Mouse (Mus musculus) forebrain, embryonic 15.5 days (tissue): ENCODE measurements around the gene Ppm1g. TPM values are rescaled to one million over a fixed set of nuclear protein-coding genes. Genes with fewer than 3 reads are reported as not detected.

Source experiments
- ATAC-seq: fragments of 200-750 bp; cut with Nextera tagmentation; replicated peaks from 2 replicates; pipeline ENCODE4 v1.8.0; 2017; ENCODE audit warnings: mild to moderate bottlenecking, moderate TSS enrichment, moderate library complexity
- H3K27ac ChIP-seq: fragments of 300-500 bp; sonication (generic); replicated peaks from 2 replicates; pipeline ENCODE4 v1.5.1; 2015; ENCODE audit warnings: mild to moderate bottlenecking, inconsistent platforms
- H3K27me3 ChIP-seq: fragments of 300-500 bp; sonication (generic); 2 replicates; pipeline ENCODE4 v1.6.1; 2015; ENCODE audit warnings: inconsistent platforms
- H3K36me3 ChIP-seq: fragments of 300-500 bp; sonication (generic); 2 replicates; pipeline ENCODE4 v1.6.1; 2015; ENCODE audit warnings: mild to moderate bottlenecking, inconsistent platforms
- H3K4me1 ChIP-seq: fragments of 300-500 bp; sonication (generic); 2 replicates; pipeline ENCODE4 v1.6.1; 2015; ENCODE audit warnings: inconsistent platforms
- H3K4me2 ChIP-seq: fragments of 300-500 bp; sonication (generic); replicated peaks from 2 replicates; pipeline ENCODE4 v1.6.1; 2015; ENCODE audit warnings: mild to moderate bottlenecking, inconsistent platforms
- H3K4me3 ChIP-seq: fragments of 300-500 bp; sonication (generic); 2 replicates; pipeline ENCODE4 v1.5.1; 2015; ENCODE audit warnings: mild to moderate bottlenecking, inconsistent platforms
- H3K9ac ChIP-seq: fragments of 300-500 bp; sonication (generic); replicated peaks from 2 replicates; pipeline ENCODE4 v1.6.1; 2015; ENCODE audit warnings: mild to moderate bottlenecking, inconsistent platforms
- H3K9me3 ChIP-seq: fragments of 300-500 bp; sonication (generic); 2 replicates; pipeline ENCODE4 v1.6.1; 2016; ENCODE audit warnings: inconsistent platforms
- WGBS: fragments of 180-500 bp; shearing (Covaris S2); methylation state at CpG from one replicate; pipeline ENCODE4 v1.1.7; 2015; ENCODE audit warnings: mixed read lengths; 5-methylcytosine and 5-hydroxymethylcytosine counted together
- polyA plus RNA-seq: library from polyadenylated mRNA; unstranded; fragments of >200 nt; fragmentation: Nextera tagmentation; extraction: Ambion mirVana; gene quantifications from 2 replicates; pipeline ENCODE4 v1.2.1, GENCODE M21; 2015

Ppm1g gene
- polyA plus RNA-seq, 1 experiment from 2014 or later = 170 TPM

GRCm38 (mm10) chr5:31181183-31181770 lies 39.2 kb downstream of the Ppm1g start:
- ATAC-seq = no peak

GRCm38 (mm10) chr5:31179766-31180630 lies 40.5 kb downstream of the Ppm1g start, which contains the start of the genes Gm29609 and Gtf3c2:
TSS of gene Gm29609 (minus strand) at chr5:31179911.
TSS of gene Gtf3c2 (minus strand) at chr5:31180144.
- Histone ChIP-seq H3K4me3 (peak within 1 kb of the TSS; percentile 92), H3K27ac (peak within 1 kb of the TSS; percentile 99)
- peak; percentile 99 for ATAC-seq

More at GRCm38 (mm10) chr5:31181183-31181770, 39.2 kb downstream of the Ppm1g start:
- Histone ChIP-seq H3K4me2 (no peak overlapping the region), H3K27me3 (no peaks in the 10 kb centered on the region), H3K4me3 (no peak overlapping the region), H3K27ac (no peak overlapping the region), H3K9ac (no peak overlapping the region), H3K36me3 (no peaks in the 10 kb centered on the region), H3K4me1 (peaks cover 22% of the 10 kb centered on the region), H3K9me3 (no peaks in the 10 kb centered on the region)
- 94% methylated on average over 9 of the region's 9 CpGs for WGBS

GRCm38 (mm10) chr5:31179301-31179765 lies 41.2 kb downstream of the Ppm1g start:
- WGBS = under 1% methylated on average over 25 of the region's 25 CpGs
- no peaks in the 10 kb centered on the region for H3K27me3 ChIP-seq
- H3K36me3 ChIP-seq = peaks cover under 1% of the 10 kb centered on the region; the same call in 1 of the 2 replicates
- H3K4me2 ChIP-seq = peak overlapping the region; percentile 98
- H3K9me3 ChIP-seq = no peaks in the 10 kb centered on the region
- peak overlapping the region; percentile 92 for H3K4me3 ChIP-seq
- peak overlapping the region; percentile 99 for H3K27ac ChIP-seq
- H3K9ac ChIP-seq = peak overlapping the region; percentile 82
- ATAC-seq = peak; percentile 67
- peaks cover 22% of the 10 kb centered on the region for H3K4me1 ChIP-seq

More at GRCm38 (mm10) chr5:31179766-31180630, 40.5 kb downstream of the Ppm1g start, which contains the start of the genes Gm29609 and Gtf3c2:
- H3K9me3 ChIP-seq = no peaks in the 10 kb centered on the region
- H3K4me1 ChIP-seq = peaks cover 22% of the 10 kb centered on the region
- under 1% methylated on average over 59 of the region's 59 CpGs for WGBS
- H3K27me3 ChIP-seq = no peaks in the 10 kb centered on the region
- H3K4me2 ChIP-seq = peak within 1 kb of the TSS; percentile 98
- peak within 1 kb of the TSS; percentile 82 for H3K9ac ChIP-seq
- H3K36me3 ChIP-seq = no peaks in the 10 kb centered on the region; the same call in 1 of the 2 replicates

GRCm38 (mm10) chr5:31168630-31169029 lies 51.9 kb downstream of the Ppm1g start:
- no peaks in the 10 kb centered on the region for H3K9me3 ChIP-seq
- no peak overlapping the region for H3K9ac ChIP-seq
- H3K36me3 ChIP-seq = peaks cover 93% of the 10 kb centered on the region
- no peak overlapping the region for H3K4me3 ChIP-seq
- no peaks in the 10 kb centered on the region for H3K4me1 ChIP-seq
- H3K4me2 ChIP-seq = no peak overlapping the region
- H3K27ac ChIP-seq = no peak overlapping the region
- ATAC-seq = no peak
- H3K27me3 ChIP-seq = no peaks in the 10 kb centered on the region
- 85% methylated on average over 4 of the region's 4 CpGs for WGBS

GRCm38 (mm10) chr5:31164878-31165277 lies 55.6 kb downstream of the Ppm1g start:
- Histone ChIP-seq H3K9ac (no peak overlapping the region), H3K27ac (no peak overlapping the region), H3K4me1 (no peaks in the 10 kb centered on the region), H3K9me3 (no peaks in the 10 kb centered on the region), H3K4me3 (no peak overlapping the region), H3K27me3 (no peaks in the 10 kb centered on the region), H3K4me2 (no peak overlapping the region), H3K36me3 (peaks cover 89% of the 10 kb centered on the region)
- WGBS = 83% methylated on average over 1 of the region's 1 CpGs
- no peak for ATAC-seq

GRCm38 (mm10) chr5:31162462-31162861 lies 58.0 kb downstream of the Ppm1g start:
- no peak overlapping the region for H3K4me3 ChIP-seq
- H3K9me3 ChIP-seq = no peaks in the 10 kb centered on the region
- H3K4me2 ChIP-seq = no peak overlapping the region
- ATAC-seq = no peak
- H3K9ac ChIP-seq = no peak overlapping the region
- no peak overlapping the region for H3K27ac ChIP-seq
- no peaks in the 10 kb centered on the region for H3K4me1 ChIP-seq
- peaks cover 89% of the 10 kb centered on the region for H3K36me3 ChIP-seq
- H3K27me3 ChIP-seq = no peaks in the 10 kb centered on the region

GRCm38 (mm10) chr5:31154152-31154553 lies 66.3 kb downstream of the Ppm1g start, which contains the start of gene Mpv17:
TSS of gene Mpv17 (minus strand) at chr5:31154251.
- H3K4me2 ChIP-seq = peak within 1 kb of the TSS; percentile 80
- H3K27ac ChIP-seq = peak within 1 kb of the TSS; percentile 77
- peak within 1 kb of the TSS; percentile 81 for H3K4me3 ChIP-seq
- no peaks in the 10 kb centered on the region for H3K27me3 ChIP-seq
- ATAC-seq = peak; percentile 94
- H3K9ac ChIP-seq = peak within 1 kb of the TSS; percentile 81
- H3K9me3 ChIP-seq = no peaks in the 10 kb centered on the region
- peaks cover 32% of the 10 kb centered on the region for H3K36me3 ChIP-seq
- WGBS = under 1% methylated on average over 19 of the region's 19 CpGs
- peaks cover 15% of the 10 kb centered on the region for H3K4me1 ChIP-seq

- Histone ChIP-seq H3K4me2 (peak overlapping the region; percentile 80), H3K27me3 (no peaks in the 10 kb centered on the region), H3K4me1 (peaks cover 15% of the 10 kb centered on the region), H3K36me3 (peaks cover 28% of the 10 kb centered on the region), H3K9me3 (no peaks in the 10 kb centered on the region), H3K4me3 (peak overlapping the region; percentile 81), H3K9ac (peak overlapping the region; percentile 81), H3K27ac (peak overlapping the region; percentile 77)
- ATAC-seq = peak; percentile 47
- WGBS = 35% methylated on average over 6 of the region's 6 CpGs
Measured at GRCm38 (mm10) chr5:31153516-31154151, 66.9 kb downstream of the Ppm1g start.

Other genes with a start within 250 kb of the Ppm1g start
- 144 and 153 TPM in 2 replicates for gene Atraid, start 172.4 kb downstream of the Ppm1g start, polyA plus RNA-seq
- gene Slc5a6, start 171.8 kb downstream of the Ppm1g start, polyA plus RNA-seq = 13.6 and 16.0 TPM in 2 replicates
- 17.6 and 19.8 TPM in 2 replicates for gene Cad, start 165.9 kb downstream of the Ppm1g start, polyA plus RNA-seq
- gene Dnajc5g, start 114.4 kb downstream of the Ppm1g start, polyA plus RNA-seq = not detected in 2 replicates
- gene Slc30a3, start 112.5 kb downstream of the Ppm1g start, polyA plus RNA-seq = 1.5 and 2.2 TPM in 2 replicates
- gene Trim54, start 104.0 kb downstream of the Ppm1g start, polyA plus RNA-seq = not detected in 2 replicates
- not detected in 2 replicates for gene Ucn, start 81.9 kb downstream of the Ppm1g start, polyA plus RNA-seq
- gene Mpv17, start 66.4 kb downstream of the Ppm1g start, polyA plus RNA-seq = 54.6 and 54.8 TPM in 2 replicates
- gene Gm29609, start 40.8 kb downstream of the Ppm1g start, polyA plus RNA-seq = 1.2 and 1.8 TPM in 2 replicates
- 69.5 and 75.4 TPM in 2 replicates for gene Gtf3c2, start 40.5 kb downstream of the Ppm1g start, polyA plus RNA-seq
- gene Snx17, start 27.5 kb downstream of the Ppm1g start, polyA plus RNA-seq = 138 and 143 TPM in 2 replicates
- 78.8 and 87.0 TPM in 2 replicates for gene Eif2b4, start 27.3 kb downstream of the Ppm1g start, polyA plus RNA-seq
- gene Zfp513, start 18.4 kb downstream of the Ppm1g start, polyA plus RNA-seq = 16.3 and 17.7 TPM in 2 replicates
- 156 and 157 TPM in 2 replicates for gene Nrbp1, start 20.2 kb upstream of the Ppm1g start, polyA plus RNA-seq
- 0.34 TPM in 1 of 2 replicates, not detected in the other for gene Gm9970, start 20.5 kb upstream of the Ppm1g start, polyA plus RNA-seq
- gene Krtcap3, start 31.0 kb upstream of the Ppm1g start, polyA plus RNA-seq = 1.7 and 2.4 TPM in 2 replicates
- gene Ift172, start 70.4 kb upstream of the Ppm1g start, polyA plus RNA-seq = 36.0 and 38.0 TPM in 2 replicates
- gene Fndc4, start 75.4 kb upstream of the Ppm1g start, polyA plus RNA-seq = 89.2 and 90.3 TPM in 2 replicates
- 0.27 and 0.45 TPM in 2 replicates for gene Gckr, start 76.8 kb upstream of the Ppm1g start, polyA plus RNA-seq
- 116 and 122 TPM in 2 replicates for gene Zfp512, start 231.7 kb upstream of the Ppm1g start, polyA plus RNA-seq